Mouse (Mus musculus): ENCODE results near the gene Myh7. TPM values are rescaled to one million over a fixed set of nuclear protein-coding genes. Genes with fewer than 3 reads are reported as not detected.
"Not testable (repeated sequence)": the region's sequence is repeated elsewhere in the genome, so short reads cannot be mapped to it uniquely, and the experiment has no call there.

The Myh7 gene
- polyA plus RNA-seq, 1 experiment from 2014 or later: 5.4 TPM

DNA sequence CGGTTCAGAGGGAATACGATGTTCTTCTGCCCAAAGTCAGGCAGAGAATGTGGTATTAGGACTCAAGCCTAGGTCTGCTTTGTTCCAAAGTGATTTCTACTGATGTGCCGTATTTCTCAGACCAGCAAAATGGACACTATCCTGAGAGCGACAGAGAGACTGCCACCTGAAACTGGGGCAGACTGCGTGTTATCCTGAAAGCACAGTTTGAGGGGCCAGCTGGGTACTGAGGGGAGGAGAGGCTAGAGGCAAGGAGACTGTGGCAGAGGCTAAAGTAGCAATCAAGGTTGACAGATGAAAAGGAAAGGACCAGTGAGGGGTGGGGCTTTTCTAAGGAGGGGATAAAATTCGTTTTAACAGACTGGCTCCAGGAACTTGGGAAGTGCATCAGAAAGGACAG is 6.4 kb upstream of the Myh7 start:
- Histone ChIP-seq H3K36me3 (ENCODE audit: control insufficient read depth, insufficient read depth, low read length) (no peaks in the 10 kb centered on the region), H3K27ac (replicated peaks; ENCODE audit: low read depth, low read length) (no peak overlapping the region), H3K4me2 (ENCODE audit: low read length) (no peak overlapping the region), H3K4me1 (ENCODE audit: control insufficient read depth, insufficient read depth, low read length) (peaks cover 21% of the 10 kb centered on the region), H3K27me3 (ENCODE audit: control insufficient read depth, insufficient read depth, low read length) (no peaks in the 10 kb centered on the region), H3K9me3 (ENCODE audit: control insufficient read depth, low read length) (no peaks in the 10 kb centered on the region), H3K9ac (replicated peaks; ENCODE audit: low read length) (no peak overlapping the region), H3K4me3 (replicated peaks; ENCODE audit: low read depth, low read length) (no peak overlapping the region)
- DNase-seq (no peak), ATAC-seq (ENCODE audit: low FRiP score, low TSS enrichment) (no peak)
- 84% methylated on average over 6 of the region's 6 CpGs for WGBS

GRCm38 (mm10) chr14:54999868-55000267 is 5.4 kb upstream of the Myh7 start:
- H3K4me3 ChIP-seq (replicated peaks; ENCODE audit: low read depth, low read length); H3K4me2 ChIP-seq (ENCODE audit: low read length); H3K9ac ChIP-seq (replicated peaks; ENCODE audit: low read length); H3K9me3 ChIP-seq (ENCODE audit: control insufficient read depth, low read length); H3K27me3 ChIP-seq (ENCODE audit: control insufficient read depth, insufficient read depth, low read length); H3K36me3 ChIP-seq (ENCODE audit: control insufficient read depth, insufficient read depth, low read length); H3K27ac ChIP-seq (replicated peaks; ENCODE audit: low read depth, low read length); ATAC-seq (ENCODE audit: low FRiP score, low TSS enrichment): not testable (repeated sequence)
- DNase-seq: peak; percentile 48
- peaks cover 30% of the 10 kb centered on the region for H3K4me1 ChIP-seq (ENCODE audit: control insufficient read depth, insufficient read depth, low read length)
- 80% methylated on average over 5 of the region's 5 CpGs for WGBS

- ATAC-seq (ENCODE audit: low FRiP score, low TSS enrichment) (no peak), DNase-seq (no peak)
- Histone ChIP-seq H3K9ac (replicated peaks; ENCODE audit: low read length) (no peak overlapping the region), H3K27me3 (ENCODE audit: control insufficient read depth, insufficient read depth, low read length) (no peaks in the 10 kb centered on the region), H3K4me3 (replicated peaks; ENCODE audit: low read depth, low read length) (no peak overlapping the region), H3K27ac (replicated peaks; ENCODE audit: low read depth, low read length) (no peak overlapping the region), H3K4me1 (ENCODE audit: control insufficient read depth, insufficient read depth, low read length) (peaks cover 36% of the 10 kb centered on the region), H3K9me3 (ENCODE audit: control insufficient read depth, low read length) (no peaks in the 10 kb centered on the region), H3K4me2 (ENCODE audit: low read length) (no peak overlapping the region), H3K36me3 (ENCODE audit: control insufficient read depth, insufficient read depth, low read length) (no peaks in the 10 kb centered on the region)
These were observed 4.3 kb upstream of the Myh7 start for GRCm38 (mm10) chr14:54998680-54999079.

- H3K36me3 ChIP-seq (ENCODE audit: control insufficient read depth, insufficient read depth, low read length): no peaks in the 10 kb centered on the region
- ATAC-seq (ENCODE audit: low FRiP score, low TSS enrichment) (no peak), DNase-seq (no peak)
- 23% methylated on average over 4 of the region's 4 CpGs for whole genome bisulfite sequencing
- no peak overlapping the region for H3K4me2 ChIP-seq (ENCODE audit: low read length)
- H3K9ac ChIP-seq (replicated peaks; ENCODE audit: low read length): 0 out of 2 replicates have a peak overlapping the region, but pooled peaks have one; percentile 17
- H3K4me1 ChIP-seq (ENCODE audit: control insufficient read depth, insufficient read depth, low read length): peaks cover 36% of the 10 kb centered on the region
- H3K4me3 ChIP-seq (replicated peaks; ENCODE audit: low read depth, low read length): no peak overlapping the region
- H3K9me3 ChIP-seq (ENCODE audit: control insufficient read depth, low read length): no peaks in the 10 kb centered on the region
- H3K27ac ChIP-seq (replicated peaks; ENCODE audit: low read depth, low read length): no peak overlapping the region
- H3K27me3 ChIP-seq (ENCODE audit: control insufficient read depth, insufficient read depth, low read length): no peaks in the 10 kb centered on the region
These were observed 2.9 kb upstream of the Myh7 start for GRCm38 (mm10) chr14:54997297-54997696.

GRCm38 (mm10) chr14:54996793-54997192 is 2.4 kb upstream of the Myh7 start:
- no peak overlapping the region for H3K4me3 ChIP-seq (replicated peaks; ENCODE audit: low read depth, low read length)
- H3K4me1 ChIP-seq (ENCODE audit: control insufficient read depth, insufficient read depth, low read length): peaks cover 36% of the 10 kb centered on the region
- no peaks in the 10 kb centered on the region for H3K9me3 ChIP-seq (ENCODE audit: control insufficient read depth, low read length)
- H3K36me3 ChIP-seq (ENCODE audit: control insufficient read depth, insufficient read depth, low read length): no peaks in the 10 kb centered on the region
- WGBS: 33% methylated on average over 9 of the region's 9 CpGs
- ATAC-seq (ENCODE audit: low FRiP score, low TSS enrichment): no peak
- no peaks in the 10 kb centered on the region for H3K27me3 ChIP-seq (ENCODE audit: control insufficient read depth, insufficient read depth, low read length)
- H3K4me2 ChIP-seq (ENCODE audit: low read length): 0 out of 2 replicates have a peak overlapping the region, but pooled peaks have one; percentile 6
- H3K27ac ChIP-seq (replicated peaks; ENCODE audit: low read depth, low read length): peak overlapping the region; percentile 20; the same call in 1 of the 2 replicates
- no peak for DNase-seq
- 0 out of 2 replicates have a peak overlapping the region, but pooled peaks have one; percentile 17 for H3K9ac ChIP-seq (replicated peaks; ENCODE audit: low read length)

DNA sequence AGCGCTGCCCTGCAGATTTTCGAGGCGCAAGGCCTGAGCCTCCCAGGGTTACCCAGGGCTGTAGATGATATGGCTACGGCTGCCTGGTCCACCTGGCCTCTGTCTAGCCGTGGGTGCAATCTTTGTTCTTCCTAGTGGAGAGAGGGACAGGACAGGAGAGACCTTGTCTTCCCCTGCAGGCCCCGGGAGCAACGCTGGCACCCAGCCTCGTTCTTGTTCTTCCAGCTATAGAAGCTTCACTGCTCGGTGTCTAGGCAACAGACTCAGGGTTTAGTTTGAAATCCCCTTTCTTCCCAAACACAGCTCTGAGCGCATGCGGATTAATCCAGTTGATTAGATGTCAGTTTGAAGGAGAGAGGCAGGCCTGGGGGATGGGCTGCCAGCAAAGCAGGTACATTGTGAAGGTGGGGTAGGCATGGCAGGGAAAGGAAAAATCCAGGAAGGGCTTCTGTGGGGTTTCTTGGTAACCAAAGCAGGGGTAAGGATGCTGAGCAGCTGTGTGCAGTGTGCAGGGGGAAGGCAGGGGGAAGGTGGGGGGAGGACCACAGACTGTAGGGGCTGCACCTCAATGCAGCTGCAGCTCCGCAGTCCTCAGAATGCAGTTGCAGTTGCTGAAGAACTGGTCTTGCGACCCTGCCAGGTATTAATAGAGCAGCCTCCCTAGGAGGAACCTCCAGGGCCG is 1.2 kb upstream of the Myh7 start:
- DNase-seq: peak; percentile 88
- Histone ChIP-seq H3K27me3 (ENCODE audit: control insufficient read depth, insufficient read depth, low read length) (no peaks in the 10 kb centered on the region), H3K4me3 (replicated peaks; ENCODE audit: low read depth, low read length) (no peak overlapping the region), H3K4me2 (ENCODE audit: low read length) (peak overlapping the region; percentile 32), H3K9ac (replicated peaks; ENCODE audit: low read length) (peak overlapping the region; percentile 26; the same call in 1 of the 2 replicates), H3K36me3 (ENCODE audit: control insufficient read depth, insufficient read depth, low read length) (no peaks in the 10 kb centered on the region), H3K27ac (replicated peaks; ENCODE audit: low read depth, low read length) (peak overlapping the region; percentile 90), H3K9me3 (ENCODE audit: control insufficient read depth, low read length) (no peaks in the 10 kb centered on the region), H3K4me1 (ENCODE audit: control insufficient read depth, insufficient read depth, low read length) (peaks cover 36% of the 10 kb centered on the region)
- WGBS: 10% methylated on average over 14 of the region's 14 CpGs
- ATAC-seq (ENCODE audit: low FRiP score, low TSS enrichment): peak; percentile 80

GRCm38 (mm10) chr14:54994869-54995186 is 402 bp upstream of the Myh7 start:
- no peak overlapping the region for H3K4me3 ChIP-seq (replicated peaks; ENCODE audit: low read depth, low read length)
- peaks cover 36% of the 10 kb centered on the region for H3K4me1 ChIP-seq (ENCODE audit: control insufficient read depth, insufficient read depth, low read length)
- no peak for DNase-seq
- H3K4me2 ChIP-seq (ENCODE audit: low read length): no peak overlapping the region
- 0 out of 2 replicates have a peak, but pooled peaks have one; percentile 34 for ATAC-seq (ENCODE audit: low FRiP score, low TSS enrichment)
- no peaks in the 10 kb centered on the region for H3K9me3 ChIP-seq (ENCODE audit: control insufficient read depth, low read length)
- no peaks in the 10 kb centered on the region for H3K36me3 ChIP-seq (ENCODE audit: control insufficient read depth, insufficient read depth, low read length)
- no peaks in the 10 kb centered on the region for H3K27me3 ChIP-seq (ENCODE audit: control insufficient read depth, insufficient read depth, low read length)
- peak overlapping the region; percentile 90 for H3K27ac ChIP-seq (replicated peaks; ENCODE audit: low read depth, low read length)
- H3K9ac ChIP-seq (replicated peaks; ENCODE audit: low read length): 0 out of 2 replicates have a peak overlapping the region, but pooled peaks have one; percentile 26

- Histone ChIP-seq H3K36me3 (ENCODE audit: control insufficient read depth, insufficient read depth, low read length) (no peaks in the 10 kb centered on the region), H3K4me3 (replicated peaks; ENCODE audit: low read depth, low read length) (no peak overlapping the region), H3K9ac (replicated peaks; ENCODE audit: low read length) (no peak overlapping the region), H3K27ac (replicated peaks; ENCODE audit: low read depth, low read length) (no peak overlapping the region), H3K4me1 (ENCODE audit: control insufficient read depth, insufficient read depth, low read length) (peaks cover 36% of the 10 kb centered on the region), H3K27me3 (ENCODE audit: control insufficient read depth, insufficient read depth, low read length) (no peaks in the 10 kb centered on the region), H3K4me2 (ENCODE audit: low read length) (no peak overlapping the region), H3K9me3 (ENCODE audit: control insufficient read depth, low read length) (no peaks in the 10 kb centered on the region)
- 65% methylated on average over 10 of the region's 10 CpGs for WGBS
- ATAC-seq (ENCODE audit: low FRiP score, low TSS enrichment) (no peak), DNase-seq (no peak)
These were observed 790 bp downstream of the Myh7 start for GRCm38 (mm10) chr14:54993636-54994035.

- Histone ChIP-seq H3K4me2 (ENCODE audit: low read length) (no peak overlapping the region), H3K9me3 (ENCODE audit: control insufficient read depth, low read length) (no peaks in the 10 kb centered on the region), H3K36me3 (ENCODE audit: control insufficient read depth, insufficient read depth, low read length) (no peaks in the 10 kb centered on the region), H3K4me1 (ENCODE audit: control insufficient read depth, insufficient read depth, low read length) (peaks cover 33% of the 10 kb centered on the region), H3K9ac (replicated peaks; ENCODE audit: low read length) (no peak overlapping the region), H3K27ac (replicated peaks; ENCODE audit: low read depth, low read length) (no peak overlapping the region), H3K27me3 (ENCODE audit: control insufficient read depth, insufficient read depth, low read length) (no peaks in the 10 kb centered on the region), H3K4me3 (replicated peaks; ENCODE audit: low read depth, low read length) (no peak overlapping the region)
- 94% methylated on average over 10 of the region's 10 CpGs for WGBS
- ATAC-seq (ENCODE audit: low FRiP score, low TSS enrichment) (no peak), DNase-seq (no peak)
These were observed 2.2 kb downstream of the Myh7 start for GRCm38 (mm10) chr14:54992196-54992595.

Measured in midbrain, embryonic 14.5 days (tissue).